Mouse (Mus musculus) cortical plate, adult 2 months (tissue): ENCODE results near the gene Hba-a1. TPM values are rescaled to one million over a fixed set of nuclear protein-coding genes. Genes with fewer than 3 reads are reported as not detected.
A peak's percentile ranks its signal among the peaks of the same experiment; 100 is the strongest.
"Not testable (repeated sequence)": the region's sequence is repeated elsewhere in the genome, so short reads cannot be mapped to it uniquely, and the experiment has no call there.

Source experiments
- H3K27ac ChIP-seq: fragments of 200-500 bp; 2 replicates; pipeline ENCODE4 v1.5.1; 2012; ENCODE audit warnings: low read length, control low read depth, inconsistent platforms; ENCODE audit not compliant: insufficient read depth
- H3K4me1 ChIP-seq: fragments of 200-500 bp; 2 replicates; pipeline ENCODE4 v1.6.1; 2011; ENCODE audit warnings: low read length; ENCODE audit not compliant: control insufficient read depth, insufficient read depth
- H3K4me3 ChIP-seq: fragments of 200-500 bp; 2 replicates; pipeline ENCODE4 v1.5.1; 2011; ENCODE audit warnings: mild to moderate bottlenecking, low read length, control low read depth; ENCODE audit not compliant: insufficient read depth
- CTCF ChIP-seq: fragments of 200-500 bp; IDR thresholded peaks from 2 replicates; pipeline ENCODE4 v1.5.1; 2011; ENCODE audit warnings: mild to moderate bottlenecking, control low read depth, low read length; ENCODE audit not compliant: insufficient read depth; ENCODE audit errors: extremely low read depth
- POLR2A ChIP-seq: fragments of 200-500 bp; IDR thresholded peaks from 2 replicates; pipeline ENCODE4 v1.6.1; 2011; ENCODE audit warnings: mild to moderate bottlenecking, low read length, control low read depth; ENCODE audit not compliant: insufficient read depth; ENCODE audit errors: extremely low read depth
- polyA plus RNA-seq: library from polyadenylated mRNA; depleted of rRNA; stranded (reverse); fragments of >200 nt; gene quantifications from 2 replicates; pipeline ENCODE4 v1.2.3, GENCODE M21; 2012

Hba-a1 gene
- polyA plus RNA-seq, 1 experiment, result 197 TPM

GRCm38 (mm10) chr11:32297866-32298531 is 14.7 kb downstream of the Hba-a1 start:
- TF ChIP-seq POLR2A (no peak), CTCF (no peak)
- Histone ChIP-seq H3K4me1 (peaks cover 4% of the 10 kb centered on the region), H3K4me3 (no peak overlapping the region), H3K27ac (no peak overlapping the region)

GRCm38 (mm10) chr11:32298532-32298918 is 15.2 kb downstream of the Hba-a1 start:
- Histone ChIP-seq H3K27ac (no peak overlapping the region), H3K4me3 (no peak overlapping the region), H3K4me1 (peaks cover 4% of the 10 kb centered on the region)
- TF ChIP-seq CTCF, result no peak
- TF ChIP-seq POLR2A, result no peak

- not testable (repeated sequence) for H3K27ac ChIP-seq, H3K4me1 ChIP-seq
- TF ChIP-seq CTCF, result peak; percentile 45
- 0 out of 2 replicates have a peak within 1 kb of the TSS, but pooled peaks have one; percentile 18 for H3K4me3 ChIP-seq
Measured at GRCm38 (mm10) chr11:32299865-32300264, 16.6 kb downstream of the Hba-a1 start, which contains the start of gene Hbq1a. Gene Hbq1a (plus strand): TSS chr11:32300069.

- Histone ChIP-seq H3K4me3 (0 out of 2 replicates have a peak overlapping the region, but pooled peaks have one; percentile 18), H3K27ac (no peak overlapping the region), H3K4me1 (peaks cover 4% of the 10 kb centered on the region)
- TF ChIP-seq POLR2A (no peak), CTCF (no peak)
Measured at GRCm38 (mm10) chr11:32300279-32301267, 17.3 kb downstream of the Hba-a1 start.

GRCm38 (mm10) chr11:32301506-32301905 is 18.2 kb downstream of the Hba-a1 start:
- Histone ChIP-seq H3K27ac (no peak overlapping the region), H3K4me1 (peaks cover 4% of the 10 kb centered on the region), H3K4me3 (no peak overlapping the region)
- TF ChIP-seq CTCF, result no peak
- TF ChIP-seq POLR2A, result no peak

GRCm38 (mm10) chr11:32302824-32303419 is 19.6 kb downstream of the Hba-a1 start:
- Histone ChIP-seq H3K27ac (peak overlapping the region; percentile 58), H3K4me1 (peaks cover 4% of the 10 kb centered on the region)

GRCm38 (mm10) chr11:32303455-32303854 is 20.1 kb downstream of the Hba-a1 start:
- peak overlapping the region; percentile 58 for H3K27ac ChIP-seq
- no peak for TF ChIP-seq POLR2A
- TF ChIP-seq CTCF, result no peak
- peaks cover 4% of the 10 kb centered on the region for H3K4me1 ChIP-seq
- H3K4me3 ChIP-seq, result no peak overlapping the region

More at GRCm38 (mm10) chr11:32302824-32303419, 19.6 kb downstream of the Hba-a1 start:
- TF ChIP-seq CTCF, result no peak
- TF ChIP-seq POLR2A, result no peak
- no peak overlapping the region for H3K4me3 ChIP-seq

GRCm38 (mm10) chr11:32307006-32307405 is 23.7 kb downstream of the Hba-a1 start:
- no peak overlapping the region for H3K27ac ChIP-seq
- H3K4me1 ChIP-seq, result peaks cover 4% of the 10 kb centered on the region
- TF ChIP-seq POLR2A (no peak), CTCF (no peak)
- no peak overlapping the region for H3K4me3 ChIP-seq

- H3K4me1 ChIP-seq, result no peaks in the 10 kb centered on the region
- H3K4me3 ChIP-seq, result no peak overlapping the region
- no peak overlapping the region for H3K27ac ChIP-seq
- TF ChIP-seq CTCF, result no peak
- no peak for TF ChIP-seq POLR2A
Measured at GRCm38 (mm10) chr11:32309446-32309845, 26.1 kb downstream of the Hba-a1 start.

GRCm38 (mm10) chr11:32309928-32310327 is 26.6 kb downstream of the Hba-a1 start:
- Histone ChIP-seq H3K4me3 (no peak overlapping the region), H3K27ac (no peak overlapping the region), H3K4me1 (no peaks in the 10 kb centered on the region)
- TF ChIP-seq CTCF (no peak), POLR2A (no peak)
